Mouse (Mus musculus): ENCODE results near the gene Ptpn5. TPM values are rescaled to one million over a fixed set of nuclear protein-coding genes. Genes with fewer than 3 reads are reported as not detected.

The Ptpn5 gene
- polyA plus RNA-seq, 1 experiment, result 0.49 TPM

DNA sequence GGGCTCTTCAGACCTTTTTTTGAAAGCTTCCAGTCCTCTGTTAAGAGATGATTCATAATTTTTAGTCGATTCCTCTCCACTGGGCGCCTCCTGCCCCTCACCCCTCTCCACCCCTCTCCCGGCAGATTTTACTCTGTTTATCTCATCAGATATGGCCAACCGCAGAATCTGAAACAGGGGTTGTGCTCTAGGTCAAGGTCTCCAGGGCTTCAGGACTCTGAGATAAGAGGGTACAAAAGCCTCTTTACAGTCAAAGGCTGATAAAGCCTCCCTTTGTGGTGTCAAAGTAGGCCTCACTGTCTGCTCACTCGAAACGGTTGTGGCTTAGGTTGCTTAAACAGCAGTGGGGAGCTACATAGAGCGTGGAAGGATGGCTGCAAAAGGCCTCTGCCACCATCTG is 74.1 kb downstream of the Ptpn5 start:
- Histone ChIP-seq H3K27me3 (ENCODE audit: control insufficient read depth, insufficient read depth, insufficient read length) (no peaks in the 10 kb centered on the region), H3ac (ENCODE audit: control insufficient read depth, insufficient read length) (no peak overlapping the region), H3K79me2 (ENCODE audit: control insufficient read depth, insufficient read depth) (no peaks in the 10 kb centered on the region), H3K4me2 (ENCODE audit: low read depth) (no peak overlapping the region), H3K4me3 (no peak overlapping the region), H3K36me3 (ENCODE audit: control insufficient read depth, insufficient read depth) (no peaks in the 10 kb centered on the region)
- no peak for TF ChIP-seq TCF12 (IDR thresholded peaks at IDR 0.05; ENCODE audit: insufficient read depth, poor library complexity, severe bottlenecking)
- TF ChIP-seq E2F4 (IDR thresholded peaks at IDR 0.05; ENCODE audit: insufficient read depth), result no peak
- TF ChIP-seq CEBPB (IDR thresholded peaks at IDR 0.05; ENCODE audit: insufficient read depth, poor library complexity, severe bottlenecking), result no peak
- TF ChIP-seq SRF (IDR thresholded peaks at IDR 0.05; ENCODE audit: control insufficient read depth, insufficient read length, low read depth), result no peak
- no peak for TF ChIP-seq MAX (IDR thresholded peaks at IDR 0.05; ENCODE audit: low read depth)
- TF ChIP-seq MYOG (IDR thresholded peaks at IDR 0.05; ENCODE audit: control insufficient read depth in 1 of 3, insufficient read depth in 1 of 3, insufficient read length in 2 of 3, low read depth in 2 of 3), result no peak
- TF ChIP-seq USF1 (IDR thresholded peaks at IDR 0.05; ENCODE audit: low read depth), result no peak
- no peak for TF ChIP-seq POLR2A (IDR thresholded peaks at IDR 0.05; ENCODE audit: insufficient read length, low read depth)
- no peak for TF ChIP-seq MYOD1 (IDR thresholded peaks at IDR 0.05; ENCODE audit: control insufficient read depth in 1 of 3, insufficient read length in 2 of 3, low read depth in 2 of 3)
- TF ChIP-seq POLR2AphosphoS2 (IDR thresholded peaks at IDR 0.05; ENCODE audit: insufficient read length, low read depth), result no peak
- no peak for TF ChIP-seq TCF3 (IDR thresholded peaks at IDR 0.05; ENCODE audit: insufficient read length, low read depth)

DNA sequence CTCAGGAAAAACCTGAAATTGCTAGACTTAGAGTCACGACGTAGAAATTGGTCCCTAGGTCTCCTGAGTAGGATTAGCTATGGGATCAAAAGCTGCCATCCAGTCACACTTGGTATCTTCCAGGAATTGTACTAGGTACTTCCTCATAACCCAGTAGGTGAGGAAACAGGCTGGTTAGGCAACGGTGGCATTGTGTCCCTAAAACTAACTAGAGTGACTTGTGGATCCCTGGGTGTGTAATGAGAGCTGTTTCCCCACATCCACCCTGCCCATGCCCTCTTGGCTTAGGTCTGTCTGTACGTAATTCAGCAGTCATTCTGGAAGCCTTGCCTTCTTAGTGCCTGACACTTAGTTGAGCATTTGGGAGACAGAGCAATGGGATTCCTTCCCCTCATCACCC is 77.2 kb downstream of the Ptpn5 start:
- no peak overlapping the region for H3ac ChIP-seq (ENCODE audit: control insufficient read depth, insufficient read length)
- no peaks in the 10 kb centered on the region for H3K27me3 ChIP-seq (ENCODE audit: control insufficient read depth, insufficient read depth, insufficient read length)
- no peak overlapping the region for H3K4me3 ChIP-seq
- no peaks in the 10 kb centered on the region for H3K79me2 ChIP-seq (ENCODE audit: control insufficient read depth, insufficient read depth)
- no peak overlapping the region for H3K4me2 ChIP-seq (ENCODE audit: low read depth)
- H3K36me3 ChIP-seq (ENCODE audit: control insufficient read depth, insufficient read depth), result no peaks in the 10 kb centered on the region
- TF ChIP-seq REST (IDR thresholded peaks at IDR 0.05; ENCODE audit: insufficient read depth, insufficient read length), result no peak
- TF ChIP-seq TCF12 (IDR thresholded peaks at IDR 0.05; ENCODE audit: insufficient read depth, poor library complexity, severe bottlenecking), result no peak
- no peak for TF ChIP-seq MYOG (IDR thresholded peaks at IDR 0.05; ENCODE audit: control insufficient read depth in 1 of 3, insufficient read depth in 1 of 3, insufficient read length in 2 of 3, low read depth in 2 of 3)
- TF ChIP-seq POLR2A (IDR thresholded peaks at IDR 0.05; ENCODE audit: insufficient read length, low read depth), result no peak
- TF ChIP-seq MAX (IDR thresholded peaks at IDR 0.05; ENCODE audit: low read depth), result no peak
- TF ChIP-seq TCF3 (IDR thresholded peaks at IDR 0.05; ENCODE audit: insufficient read length, low read depth), result no peak

DNA sequence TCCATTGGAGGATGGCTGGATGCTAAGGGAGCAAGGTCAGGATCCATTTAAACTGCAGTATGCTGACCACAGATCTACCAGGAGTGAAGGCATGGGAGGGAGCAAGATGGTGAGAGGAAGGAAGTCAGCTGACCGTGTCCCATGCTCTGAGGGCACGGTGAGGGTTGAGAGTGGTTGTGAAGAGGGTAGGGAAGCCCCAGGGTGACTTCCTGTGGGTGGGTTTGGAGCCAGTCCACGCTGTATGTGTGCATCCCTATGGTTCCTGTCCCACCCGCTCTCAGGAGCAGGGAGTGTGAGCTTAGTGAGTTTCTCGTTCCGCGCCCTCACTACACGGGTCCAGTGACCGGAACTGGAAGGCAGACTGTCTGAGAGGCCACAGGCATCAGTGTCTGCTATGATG is 77.7 kb downstream of the Ptpn5 start:
- Histone ChIP-seq H3ac (ENCODE audit: control insufficient read depth, insufficient read length) (no peak overlapping the region), H3K4me3 (no peak overlapping the region), H3K27me3 (ENCODE audit: control insufficient read depth, insufficient read depth, insufficient read length) (no peaks in the 10 kb centered on the region), H3K79me2 (ENCODE audit: control insufficient read depth, insufficient read depth) (no peaks in the 10 kb centered on the region), H3K36me3 (ENCODE audit: control insufficient read depth, insufficient read depth) (no peaks in the 10 kb centered on the region), H3K4me2 (ENCODE audit: low read depth) (no peak overlapping the region)
- TF ChIP-seq MAX (IDR thresholded peaks at IDR 0.05; ENCODE audit: low read depth), result no peak
- no peak for TF ChIP-seq POLR2A (IDR thresholded peaks at IDR 0.05; ENCODE audit: insufficient read length, low read depth)
- no peak for TF ChIP-seq MYOG (IDR thresholded peaks at IDR 0.05; ENCODE audit: control insufficient read depth in 1 of 3, insufficient read depth in 1 of 3, insufficient read length in 2 of 3, low read depth in 2 of 3)
- TF ChIP-seq MYOD1 (IDR thresholded peaks at IDR 0.05; ENCODE audit: control insufficient read depth in 1 of 3, insufficient read length in 2 of 3, low read depth in 2 of 3), result no peak
- no peak for TF ChIP-seq POLR2AphosphoS2 (IDR thresholded peaks at IDR 0.05; ENCODE audit: insufficient read length, low read depth)
- no peak for TF ChIP-seq REST (IDR thresholded peaks at IDR 0.05; ENCODE audit: insufficient read depth, insufficient read length)
- TF ChIP-seq CEBPB (IDR thresholded peaks at IDR 0.05; ENCODE audit: insufficient read depth, poor library complexity, severe bottlenecking), result no peak
- no peak for TF ChIP-seq TCF12 (IDR thresholded peaks at IDR 0.05; ENCODE audit: insufficient read depth, poor library complexity, severe bottlenecking)
- TF ChIP-seq SRF (IDR thresholded peaks at IDR 0.05; ENCODE audit: control insufficient read depth, insufficient read length, low read depth), result no peak
- TF ChIP-seq TCF3 (IDR thresholded peaks at IDR 0.05; ENCODE audit: insufficient read length, low read depth), result no peak
- TF ChIP-seq E2F4 (IDR thresholded peaks at IDR 0.05; ENCODE audit: insufficient read depth), result no peak

DNA sequence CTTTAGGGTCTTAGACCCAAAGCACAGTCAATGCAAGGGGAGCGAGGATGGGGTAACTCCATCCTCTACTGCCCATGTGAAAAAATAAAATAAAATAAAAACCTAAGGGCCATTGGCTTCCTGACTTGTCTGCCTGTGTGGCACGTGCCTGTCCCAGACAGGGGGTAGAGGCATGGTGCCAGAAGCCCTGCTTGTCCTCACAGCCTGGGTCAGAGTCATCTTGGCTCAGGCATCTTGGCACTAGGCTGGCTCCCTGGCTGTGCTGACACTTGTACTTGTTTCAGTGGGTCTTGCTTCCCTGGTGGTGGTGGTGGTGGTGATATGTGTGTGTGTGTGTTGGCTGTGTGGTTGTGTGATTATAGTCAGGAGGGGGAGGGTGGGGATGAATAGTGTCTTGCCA is 78.8 kb downstream of the Ptpn5 start:
- H3K4me3 ChIP-seq, result no peak overlapping the region
- H3K79me2 ChIP-seq (ENCODE audit: control insufficient read depth, insufficient read depth), result no peaks in the 10 kb centered on the region
- TF ChIP-seq E2F4 (IDR thresholded peaks at IDR 0.05; ENCODE audit: insufficient read depth), result no peak
- no peak for TF ChIP-seq MYOD1 (IDR thresholded peaks at IDR 0.05; ENCODE audit: control insufficient read depth in 1 of 3, insufficient read length in 2 of 3, low read depth in 2 of 3)
- no peak for TF ChIP-seq MAX (IDR thresholded peaks at IDR 0.05; ENCODE audit: low read depth)
- no peak for TF ChIP-seq REST (IDR thresholded peaks at IDR 0.05; ENCODE audit: insufficient read depth, insufficient read length)
- TF ChIP-seq TCF12 (IDR thresholded peaks at IDR 0.05; ENCODE audit: insufficient read depth, poor library complexity, severe bottlenecking), result no peak
- TF ChIP-seq SRF (IDR thresholded peaks at IDR 0.05; ENCODE audit: control insufficient read depth, insufficient read length, low read depth), result no peak
- TF ChIP-seq POLR2AphosphoS2 (IDR thresholded peaks at IDR 0.05; ENCODE audit: insufficient read length, low read depth), result no peak
- no peak for TF ChIP-seq MYOG (IDR thresholded peaks at IDR 0.05; ENCODE audit: control insufficient read depth in 1 of 3, insufficient read depth in 1 of 3, insufficient read length in 2 of 3, low read depth in 2 of 3)
- TF ChIP-seq TCF3 (IDR thresholded peaks at IDR 0.05; ENCODE audit: insufficient read length, low read depth), result no peak
- TF ChIP-seq POLR2A (IDR thresholded peaks at IDR 0.05; ENCODE audit: insufficient read length, low read depth), result no peak
- TF ChIP-seq CEBPB (IDR thresholded peaks at IDR 0.05; ENCODE audit: insufficient read depth, poor library complexity, severe bottlenecking), result no peak
- no peak for TF ChIP-seq USF1 (IDR thresholded peaks at IDR 0.05; ENCODE audit: low read depth)
- H3K27me3 ChIP-seq (ENCODE audit: control insufficient read depth, insufficient read depth, insufficient read length), result no peaks in the 10 kb centered on the region
- H3K36me3 ChIP-seq (ENCODE audit: control insufficient read depth, insufficient read depth), result no peaks in the 10 kb centered on the region
- no peak overlapping the region for H3K4me2 ChIP-seq (ENCODE audit: low read depth)
- no peak overlapping the region for H3ac ChIP-seq (ENCODE audit: control insufficient read depth, insufficient read length)

DNA sequence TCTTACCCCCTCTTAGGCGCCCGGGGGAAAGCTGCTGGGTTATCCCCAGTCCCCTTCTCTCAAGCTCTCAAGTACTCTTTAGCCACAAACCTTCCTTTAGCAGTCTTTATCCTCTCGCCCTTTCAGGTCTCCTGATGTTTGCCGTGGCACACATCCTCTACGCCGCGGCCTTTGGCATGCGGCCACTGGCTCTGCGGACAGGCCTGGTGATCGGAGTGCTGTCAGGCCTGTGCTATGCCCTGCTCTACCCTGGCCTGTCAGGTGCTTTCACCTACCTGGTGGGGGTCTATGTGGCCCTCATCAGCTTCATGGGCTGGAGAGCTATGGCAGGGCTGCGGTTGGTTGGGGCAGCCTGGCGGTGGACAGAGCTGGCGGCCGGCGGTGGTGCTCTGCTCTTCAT is 80.2 kb downstream of the Ptpn5 start:
- TF ChIP-seq TCF12 (IDR thresholded peaks at IDR 0.05; ENCODE audit: insufficient read depth, poor library complexity, severe bottlenecking), result no peak
- TF ChIP-seq MYOD1 (IDR thresholded peaks at IDR 0.05; ENCODE audit: control insufficient read depth in 1 of 3, insufficient read length in 2 of 3, low read depth in 2 of 3), result no peak
- no peak for TF ChIP-seq CEBPB (IDR thresholded peaks at IDR 0.05; ENCODE audit: insufficient read depth, poor library complexity, severe bottlenecking)
- no peak for TF ChIP-seq POLR2A (IDR thresholded peaks at IDR 0.05; ENCODE audit: insufficient read length, low read depth)
- no peak for TF ChIP-seq POLR2AphosphoS2 (IDR thresholded peaks at IDR 0.05; ENCODE audit: insufficient read length, low read depth)
- TF ChIP-seq MYOG (IDR thresholded peaks at IDR 0.05; ENCODE audit: control insufficient read depth in 1 of 3, insufficient read depth in 1 of 3, insufficient read length in 2 of 3, low read depth in 2 of 3), result no peak
- no peak for TF ChIP-seq REST (IDR thresholded peaks at IDR 0.05; ENCODE audit: insufficient read depth, insufficient read length)
- no peak for TF ChIP-seq MAX (IDR thresholded peaks at IDR 0.05; ENCODE audit: low read depth)
- no peak for TF ChIP-seq SRF (IDR thresholded peaks at IDR 0.05; ENCODE audit: control insufficient read depth, insufficient read length, low read depth)
- TF ChIP-seq USF1 (IDR thresholded peaks at IDR 0.05; ENCODE audit: low read depth), result no peak
- TF ChIP-seq E2F4 (IDR thresholded peaks at IDR 0.05; ENCODE audit: insufficient read depth), result no peak
- no peak for TF ChIP-seq TCF3 (IDR thresholded peaks at IDR 0.05; ENCODE audit: insufficient read length, low read depth)
- no peaks in the 10 kb centered on the region for H3K36me3 ChIP-seq (ENCODE audit: control insufficient read depth, insufficient read depth)
- no peak overlapping the region for H3K4me2 ChIP-seq (ENCODE audit: low read depth)
- no peaks in the 10 kb centered on the region for H3K79me2 ChIP-seq (ENCODE audit: control insufficient read depth, insufficient read depth)
- no peaks in the 10 kb centered on the region for H3K27me3 ChIP-seq (ENCODE audit: control insufficient read depth, insufficient read depth, insufficient read length)
- H3ac ChIP-seq (ENCODE audit: control insufficient read depth, insufficient read length), result no peak overlapping the region
- H3K4me3 ChIP-seq, result no peak overlapping the region
